Mouse (Mus musculus) liver, embryonic 14.5 days (tissue): ENCODE measurements around the gene Nedd9.

ENCODE experiments used
- CTCF ChIP-seq: IDR thresholded peaks from 2 replicates; pipeline ENCODE4 v1.5.1; 2016; ENCODE audit warnings: antibody characterized with exemption, low read depth, control low read depth
- EP300 ChIP-seq: IDR thresholded peaks from 2 replicates; pipeline ENCODE4 v1.6.1; 2016; ENCODE audit warnings: antibody characterized with exemption, low read depth

DNA sequence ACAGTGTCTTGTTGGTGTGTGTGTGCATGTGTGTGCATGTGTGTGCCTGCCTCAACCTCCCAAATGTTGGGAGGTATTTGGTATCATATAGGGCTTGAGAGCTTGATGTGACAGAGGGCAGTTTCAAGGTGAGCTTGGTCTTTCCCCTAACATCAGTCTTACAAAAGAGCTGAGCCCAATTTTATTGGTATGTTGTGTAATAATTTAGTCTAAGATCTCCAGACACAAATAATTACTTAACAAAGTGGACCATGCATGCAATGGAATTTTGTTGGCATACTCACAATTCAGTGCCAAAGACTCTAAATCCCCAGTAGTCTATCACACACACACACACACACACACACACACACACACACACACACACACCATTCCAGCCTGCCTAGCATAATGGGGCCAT is 104.5 kb downstream of the Nedd9 start:
- no peak for TF ChIP-seq EP300
- TF ChIP-seq CTCF, result no peak
